Mouse (Mus musculus): ENCODE results near the gene Atp9a. TPM values are rescaled to one million over a fixed set of nuclear protein-coding genes. Genes with fewer than 3 reads are reported as not detected.

Atp9a gene
- polyA plus RNA-seq, 1 experiment = 13.2 TPM

- Histone ChIP-seq H3K36me3 (ENCODE audit: control insufficient read depth, insufficient read depth, low read length) (no peaks in the 10 kb centered on the region), H3K4me1 (ENCODE audit: control insufficient read depth, insufficient read depth, insufficient read length) (no peaks in the 10 kb centered on the region), H3K27ac (ENCODE audit: insufficient read depth, low read length) (no peak overlapping the region), H3K4me3 (ENCODE audit: extremely low read depth, insufficient read depth, insufficient read length) (no peak overlapping the region), H3K27me3 (ENCODE audit: control insufficient read depth, insufficient read depth, low read length) (no peaks in the 10 kb centered on the region)
- no peak for DNase-seq (ENCODE audit: low read depth in 1 of 2, low spot score in 2 of 2)
- 71% methylated on average over 6 of the region's 6 CpGs for WGBS
- TF ChIP-seq POLR2A (IDR thresholded peaks at IDR 0.05; ENCODE audit: low read depth, low read length) = no peak
- no peak for TF ChIP-seq CTCF (IDR thresholded peaks at IDR 0.05; ENCODE audit: extremely low read depth, insufficient read depth, insufficient read length, insufficient replicate concordance)
These were observed 16.2 kb downstream of the Atp9a start for GRCm38 (mm10) chr2:168726007-168726406.

- no peaks in the 10 kb centered on the region for H3K27me3 ChIP-seq (ENCODE audit: control insufficient read depth, insufficient read depth, low read length)
- no peaks in the 10 kb centered on the region for H3K36me3 ChIP-seq (ENCODE audit: control insufficient read depth, insufficient read depth, low read length)
- H3K4me1 ChIP-seq (ENCODE audit: control insufficient read depth, insufficient read depth, insufficient read length) = no peaks in the 10 kb centered on the region
- H3K4me3 ChIP-seq (ENCODE audit: extremely low read depth, insufficient read depth, insufficient read length) = no peak overlapping the region
- TF ChIP-seq CTCF (IDR thresholded peaks at IDR 0.05; ENCODE audit: extremely low read depth, insufficient read depth, insufficient read length, insufficient replicate concordance) (no peak), POLR2A (IDR thresholded peaks at IDR 0.05; ENCODE audit: low read depth, low read length) (no peak)
- no peak overlapping the region for H3K27ac ChIP-seq (ENCODE audit: insufficient read depth, low read length)
- 28% methylated on average over 14 of the region's 14 CpGs for WGBS
- no peak for DNase-seq (ENCODE audit: low read depth in 1 of 2, low spot score in 2 of 2)
These were observed 20.9 kb downstream of the Atp9a start for GRCm38 (mm10) chr2:168721313-168721712.

GRCm38 (mm10) chr2:168719742-168720141 lies 22.5 kb downstream of the Atp9a start:
- Histone ChIP-seq H3K27ac (ENCODE audit: insufficient read depth, low read length) (no peak overlapping the region), H3K4me1 (ENCODE audit: control insufficient read depth, insufficient read depth, insufficient read length) (no peaks in the 10 kb centered on the region), H3K36me3 (ENCODE audit: control insufficient read depth, insufficient read depth, low read length) (no peaks in the 10 kb centered on the region), H3K4me3 (ENCODE audit: extremely low read depth, insufficient read depth, insufficient read length) (no peak overlapping the region), H3K27me3 (ENCODE audit: control insufficient read depth, insufficient read depth, low read length) (no peaks in the 10 kb centered on the region)
- 69% methylated on average over 4 of the region's 4 CpGs for WGBS
- no peak for DNase-seq (ENCODE audit: low read depth in 1 of 2, low spot score in 2 of 2)
- TF ChIP-seq CTCF (IDR thresholded peaks at IDR 0.05; ENCODE audit: extremely low read depth, insufficient read depth, insufficient read length, insufficient replicate concordance) (no peak), POLR2A (IDR thresholded peaks at IDR 0.05; ENCODE audit: low read depth, low read length) (no peak)

GRCm38 (mm10) chr2:168718735-168719134 lies 23.5 kb downstream of the Atp9a start:
- 89% methylated on average over 10 of the region's 10 CpGs for WGBS
- H3K4me1 ChIP-seq (ENCODE audit: control insufficient read depth, insufficient read depth, insufficient read length) = no peaks in the 10 kb centered on the region
- TF ChIP-seq POLR2A (IDR thresholded peaks at IDR 0.05; ENCODE audit: low read depth, low read length) (no peak), CTCF (IDR thresholded peaks at IDR 0.05; ENCODE audit: extremely low read depth, insufficient read depth, insufficient read length, insufficient replicate concordance) (no peak)

GRCm38 (mm10) chr2:168718267-168718666 lies 23.9 kb downstream of the Atp9a start:
- Histone ChIP-seq H3K36me3 (ENCODE audit: control insufficient read depth, insufficient read depth, low read length) (no peaks in the 10 kb centered on the region), H3K27ac (ENCODE audit: insufficient read depth, low read length) (no peak overlapping the region), H3K27me3 (ENCODE audit: control insufficient read depth, insufficient read depth, low read length) (no peaks in the 10 kb centered on the region), H3K4me1 (ENCODE audit: control insufficient read depth, insufficient read depth, insufficient read length) (no peaks in the 10 kb centered on the region), H3K4me3 (ENCODE audit: extremely low read depth, insufficient read depth, insufficient read length) (no peak overlapping the region)
- DNase-seq (ENCODE audit: low read depth in 1 of 2, low spot score in 2 of 2) = no peak
- TF ChIP-seq POLR2A (IDR thresholded peaks at IDR 0.05; ENCODE audit: low read depth, low read length) = no peak
- TF ChIP-seq CTCF (IDR thresholded peaks at IDR 0.05; ENCODE audit: extremely low read depth, insufficient read depth, insufficient read length, insufficient replicate concordance) = no peak
- WGBS = 94% methylated on average over 2 of the region's 2 CpGs

More at GRCm38 (mm10) chr2:168718735-168719134, 23.5 kb downstream of the Atp9a start:
- no peak overlapping the region for H3K27ac ChIP-seq (ENCODE audit: insufficient read depth, low read length)
- H3K36me3 ChIP-seq (ENCODE audit: control insufficient read depth, insufficient read depth, low read length) = no peaks in the 10 kb centered on the region
- DNase-seq (ENCODE audit: low read depth in 1 of 2, low spot score in 2 of 2) = no peak
- H3K27me3 ChIP-seq (ENCODE audit: control insufficient read depth, insufficient read depth, low read length) = no peaks in the 10 kb centered on the region
- H3K4me3 ChIP-seq (ENCODE audit: extremely low read depth, insufficient read depth, insufficient read length) = no peak overlapping the region

GRCm38 (mm10) chr2:168712199-168713176 lies 29.7 kb downstream of the Atp9a start:
- TF ChIP-seq POLR2A (IDR thresholded peaks at IDR 0.05; ENCODE audit: low read depth, low read length) (no peak), CTCF (IDR thresholded peaks at IDR 0.05; ENCODE audit: extremely low read depth, insufficient read depth, insufficient read length, insufficient replicate concordance) (no peak)
- 88% methylated on average over 20 of the region's 20 CpGs for WGBS
- Histone ChIP-seq H3K27ac (ENCODE audit: insufficient read depth, low read length) (no peak overlapping the region), H3K36me3 (ENCODE audit: control insufficient read depth, insufficient read depth, low read length) (no peaks in the 10 kb centered on the region), H3K4me1 (ENCODE audit: control insufficient read depth, insufficient read depth, insufficient read length) (no peaks in the 10 kb centered on the region), H3K27me3 (ENCODE audit: control insufficient read depth, insufficient read depth, low read length) (no peaks in the 10 kb centered on the region), H3K4me3 (ENCODE audit: extremely low read depth, insufficient read depth, insufficient read length) (no peak overlapping the region)
- no peak for DNase-seq (ENCODE audit: low read depth in 1 of 2, low spot score in 2 of 2)

- Histone ChIP-seq H3K4me3 (ENCODE audit: extremely low read depth, insufficient read depth, insufficient read length) (no peak overlapping the region), H3K36me3 (ENCODE audit: control insufficient read depth, insufficient read depth, low read length) (no peaks in the 10 kb centered on the region), H3K27me3 (ENCODE audit: control insufficient read depth, insufficient read depth, low read length) (no peaks in the 10 kb centered on the region), H3K4me1 (ENCODE audit: control insufficient read depth, insufficient read depth, insufficient read length) (no peaks in the 10 kb centered on the region), H3K27ac (ENCODE audit: insufficient read depth, low read length) (no peak overlapping the region)
- 72% methylated on average over 3 of the region's 3 CpGs for WGBS
- DNase-seq (ENCODE audit: low read depth in 1 of 2, low spot score in 2 of 2) = no peak
- TF ChIP-seq CTCF (IDR thresholded peaks at IDR 0.05; ENCODE audit: extremely low read depth, insufficient read depth, insufficient read length, insufficient replicate concordance) (no peak), POLR2A (IDR thresholded peaks at IDR 0.05; ENCODE audit: low read depth, low read length) (no peak)
These were observed 31.2 kb downstream of the Atp9a start for GRCm38 (mm10) chr2:168710979-168711378.
